Comparison of ENCODE assay signal across 14 mouse cellular contexts in the genomic region with DNA sequence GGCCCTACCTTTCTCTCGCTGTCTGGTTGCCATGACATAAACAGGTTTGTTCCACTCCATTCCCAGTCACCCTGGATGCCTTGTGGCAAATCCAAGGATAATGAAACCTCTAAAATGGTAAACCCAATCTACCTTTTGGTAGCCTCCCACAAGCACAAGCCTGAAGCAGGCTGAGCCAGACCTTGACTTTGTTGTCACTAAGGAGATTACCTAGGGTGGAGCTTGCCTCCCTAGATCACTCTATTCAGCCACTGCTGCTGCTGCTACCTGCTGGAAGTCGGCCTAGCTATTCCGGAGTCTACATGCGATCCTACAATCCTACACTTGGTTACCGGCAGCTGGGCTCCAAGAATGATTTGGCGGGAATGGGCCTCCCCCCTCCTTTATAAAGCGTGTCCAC.
"Had no signal": no experiment of that assay in that cellular context is flagged by ENCODE, and none has a peak within 500 bp of the region (broad histone marks: within the 10 kb centered on the region; RNA-seq: fewer than 3 reads in every experiment).

No protein-coding gene starts in this region.

- ATAC-seq: inflammation-experienced regulatory T-cells, adult 6 months; intestine, embryonic 15.5 days; intestine, postnatal 0 days; liver, embryonic 12.5 days had no signal

- H3K4me2 ChIP-seq: heart, embryonic 12.5 days; hindbrain, embryonic 12.5 days; hindbrain, embryonic 14.5 days; intestine, embryonic 15.5 days; limb, embryonic 13.5 days; limb, embryonic 15.5 days; liver, embryonic 12.5 days had no signal

- H3K4me3 ChIP-seq: heart, adult 2 months; heart, embryonic 12.5 days; hindbrain, embryonic 10.5 days; hindbrain, embryonic 12.5 days; intestine, embryonic 15.5 days; layer of hippocampus, adult 2 months; limb, embryonic 13.5 days; limb, embryonic 15.5 days; liver, embryonic 12.5 days had no signal

- H3K27ac ChIP-seq: heart, adult 2 months; hindbrain, embryonic 10.5 days; hindbrain, embryonic 12.5 days; hindbrain, embryonic 14.5 days; intestine, embryonic 15.5 days; layer of hippocampus, adult 2 months; limb, embryonic 13.5 days; limb, embryonic 15.5 days; liver, embryonic 12.5 days; liver, embryonic 14.5 days had no signal

- H3K9ac ChIP-seq: heart, embryonic 12.5 days; hindbrain, embryonic 12.5 days; hindbrain, embryonic 14.5 days; intestine, embryonic 15.5 days; limb, embryonic 13.5 days; limb, embryonic 15.5 days; liver, embryonic 12.5 days; liver, embryonic 14.5 days had no signal

- H3K4me1 ChIP-seq: hindbrain, embryonic 10.5 days; hindbrain, embryonic 12.5 days; intestine, embryonic 15.5 days; limb, embryonic 13.5 days; limb, embryonic 15.5 days; liver, embryonic 12.5 days had no signal

- H3K36me3 ChIP-seq: heart, embryonic 12.5 days; hindbrain, embryonic 10.5 days; hindbrain, embryonic 12.5 days; intestine, embryonic 15.5 days; limb, embryonic 13.5 days; limb, embryonic 15.5 days; liver, embryonic 12.5 days had no signal

- H3K9me3 ChIP-seq: heart, embryonic 12.5 days; hindbrain, embryonic 10.5 days; hindbrain, embryonic 12.5 days; intestine, embryonic 15.5 days; limb, embryonic 13.5 days; limb, embryonic 15.5 days; liver, embryonic 12.5 days had no signal

- H3K27me3 ChIP-seq: hindbrain, embryonic 12.5 days; intestine, embryonic 15.5 days; limb, embryonic 13.5 days; limb, embryonic 15.5 days; liver, embryonic 12.5 days had no signal

- DNase-seq: gastrocnemius, postnatal 25 days had no signal
